Mouse (Mus musculus) megakaryocyte, embryonic 14.5 days (primary cell): ENCODE measurements around the gene Hspb6. TPM values are rescaled to one million over a fixed set of nuclear protein-coding genes. Genes with fewer than 3 reads are reported as not detected.

ENCODE experiments used
- H3K27me3 ChIP-seq: replicated peaks from 2 replicates; pipeline ENCODE3; 2012; ENCODE audit warnings: inconsistent platforms
- H3K36me3 ChIP-seq: replicated peaks from 2 replicates; pipeline ENCODE3; 2012; ENCODE audit warnings: low read length, inconsistent platforms, mixed read lengths
- H3K4me1 ChIP-seq: 2 replicates; pipeline ENCODE4 v1.6.1; 2012; ENCODE audit warnings: inconsistent platforms
- H3K4me3 ChIP-seq: replicated peaks from 2 replicates; pipeline ENCODE3; 2012; ENCODE audit warnings: moderate library complexity, mild to moderate bottlenecking, inconsistent platforms
- H3K9me3 ChIP-seq: 2 replicates; pipeline ENCODE4 v1.6.1; 2012; ENCODE audit warnings: inconsistent platforms
- FLI1 ChIP-seq: IDR thresholded peaks from 2 replicates; pipeline ENCODE4 v1.6.1; 2012; ENCODE audit warnings: low read length, inconsistent platforms, mixed read lengths
- GATA1 ChIP-seq: IDR thresholded peaks from 3 replicates; pipeline ENCODE4 v1.6.1; 2012; ENCODE audit warnings: mixed read lengths, low read length, inconsistent platforms, borderline replicate concordance
- polyA plus RNA-seq: library from polyadenylated mRNA; stranded (reverse); fragments of >175 nt; gene quantifications from 2 replicates; pipeline ENCODE4 v1.2.3, GENCODE M21; 2012; ENCODE audit warnings: low replicate concordance; ENCODE audit not compliant: insufficient read depth

Hspb6 gene
- polyA plus RNA-seq, 1 experiment: 6.0 TPM

DNA sequence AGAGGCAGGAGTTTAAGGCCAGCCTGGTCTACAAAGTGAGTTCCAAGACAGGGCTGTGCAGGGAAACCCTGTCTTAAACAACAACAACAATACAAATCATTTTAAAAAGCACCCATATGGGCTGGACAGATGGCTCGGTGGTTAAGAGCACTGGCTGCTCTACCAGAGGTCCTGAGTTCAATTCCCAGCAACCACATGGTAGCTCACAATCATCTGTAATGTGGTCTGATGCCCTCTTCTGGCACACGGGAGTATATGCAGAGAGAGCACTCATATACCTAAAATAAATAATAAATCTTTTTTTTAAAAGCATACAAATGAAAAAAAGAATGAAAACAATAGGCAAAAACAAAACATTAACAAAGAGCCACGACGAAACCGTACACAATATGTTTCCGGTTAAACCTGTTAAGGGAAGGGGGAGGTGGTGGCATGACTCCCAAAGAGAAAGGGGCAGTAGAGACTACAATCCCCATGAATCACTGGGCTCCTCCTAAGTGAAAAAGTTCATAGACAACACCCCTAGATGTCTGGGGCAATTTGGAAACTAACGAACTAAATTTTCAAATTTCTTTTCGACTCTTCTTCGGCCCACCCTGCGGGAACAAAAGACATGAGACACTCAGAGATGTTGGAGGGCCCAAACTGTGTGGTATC is 405 bp upstream of the Hspb6 start:
- TF ChIP-seq GATA1 (no peak), FLI1 (no peak)
- peaks cover 60% of the 10 kb centered on the region for H3K36me3 ChIP-seq
- no peaks in the 10 kb centered on the region for H3K27me3 ChIP-seq
- peak overlapping the region; percentile 94 for H3K4me3 ChIP-seq
- peaks cover 43% of the 10 kb centered on the region for H3K4me1 ChIP-seq
- no peaks in the 10 kb centered on the region for H3K9me3 ChIP-seq

DNA sequence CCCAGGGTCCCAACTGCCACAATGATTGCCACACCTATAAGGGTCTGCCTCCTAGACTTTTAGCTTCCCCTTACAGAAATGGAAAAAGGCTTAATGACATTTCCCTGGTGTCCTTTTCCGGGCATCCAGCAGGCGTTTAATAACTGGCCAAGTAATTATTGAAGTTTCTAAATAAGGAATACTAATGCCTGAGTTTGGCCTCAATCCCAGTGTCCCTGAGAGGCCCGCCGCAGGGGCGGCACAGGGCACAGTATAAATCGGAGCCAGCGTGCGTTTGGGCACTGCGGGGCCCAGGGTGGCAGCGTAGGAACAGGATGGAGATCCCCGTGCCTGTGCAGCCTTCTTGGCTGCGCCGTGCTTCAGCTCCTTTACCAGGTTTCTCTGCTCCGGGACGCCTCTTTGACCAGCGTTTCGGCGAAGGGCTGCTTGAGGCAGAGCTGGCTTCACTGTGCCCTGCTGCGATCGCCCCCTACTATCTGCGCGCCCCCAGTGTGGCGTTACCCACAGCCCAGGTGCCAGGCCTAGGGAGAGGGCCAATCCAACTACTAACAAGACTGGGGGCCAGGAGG is 1.1 kb downstream of the Hspb6 start:
- Histone ChIP-seq H3K36me3 (peaks cover 64% of the 10 kb centered on the region), H3K4me1 (peaks cover 58% of the 10 kb centered on the region), H3K27me3 (no peaks in the 10 kb centered on the region), H3K4me3 (peak overlapping the region; percentile 94), H3K9me3 (no peaks in the 10 kb centered on the region)
- no peak for TF ChIP-seq GATA1
- TF ChIP-seq FLI1: no peak

DNA sequence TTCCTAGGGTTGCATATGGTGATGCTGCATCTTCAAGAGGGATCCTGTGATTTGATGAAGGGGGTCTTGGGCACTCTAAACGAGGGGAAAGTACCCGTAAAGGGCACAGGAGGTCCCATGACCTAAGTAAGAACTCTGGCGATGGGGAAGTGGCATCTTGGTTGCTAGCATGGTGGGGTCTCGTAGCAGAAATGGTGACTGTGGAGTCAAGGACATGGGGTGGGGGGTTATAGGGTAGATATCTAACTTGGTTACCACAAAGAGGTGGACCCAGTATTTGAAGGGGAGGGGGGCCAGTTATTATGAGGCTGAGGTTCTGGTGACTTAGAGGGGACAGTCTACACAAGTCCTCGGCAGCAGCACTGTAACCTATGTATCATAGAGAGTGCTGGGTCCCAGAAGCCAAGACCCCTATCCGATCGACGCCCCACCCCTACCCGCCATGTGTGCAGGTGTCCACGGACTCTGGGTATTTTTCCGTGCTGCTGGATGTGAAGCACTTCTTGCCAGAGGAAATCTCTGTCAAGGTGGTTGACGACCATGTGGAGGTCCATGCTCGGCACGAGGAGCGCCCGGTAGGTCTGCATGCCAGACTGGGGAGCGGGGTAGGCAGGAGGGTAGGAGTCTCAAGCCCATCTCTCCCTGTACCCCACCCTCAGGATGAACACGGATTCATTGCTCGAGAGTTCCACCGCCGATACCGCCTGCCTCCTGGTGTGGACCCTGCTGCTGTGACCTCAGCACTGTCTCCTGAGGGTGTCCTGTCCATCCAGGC is 2.0 kb downstream of the Hspb6 start:
- no peaks in the 10 kb centered on the region for H3K27me3 ChIP-seq
- peak overlapping the region; percentile 94 for H3K4me3 ChIP-seq
- H3K9me3 ChIP-seq: no peaks in the 10 kb centered on the region
- H3K4me1 ChIP-seq: peaks cover 67% of the 10 kb centered on the region
- H3K36me3 ChIP-seq: peaks cover 57% of the 10 kb centered on the region
- TF ChIP-seq FLI1: no peak
- TF ChIP-seq GATA1: no peak

DNA sequence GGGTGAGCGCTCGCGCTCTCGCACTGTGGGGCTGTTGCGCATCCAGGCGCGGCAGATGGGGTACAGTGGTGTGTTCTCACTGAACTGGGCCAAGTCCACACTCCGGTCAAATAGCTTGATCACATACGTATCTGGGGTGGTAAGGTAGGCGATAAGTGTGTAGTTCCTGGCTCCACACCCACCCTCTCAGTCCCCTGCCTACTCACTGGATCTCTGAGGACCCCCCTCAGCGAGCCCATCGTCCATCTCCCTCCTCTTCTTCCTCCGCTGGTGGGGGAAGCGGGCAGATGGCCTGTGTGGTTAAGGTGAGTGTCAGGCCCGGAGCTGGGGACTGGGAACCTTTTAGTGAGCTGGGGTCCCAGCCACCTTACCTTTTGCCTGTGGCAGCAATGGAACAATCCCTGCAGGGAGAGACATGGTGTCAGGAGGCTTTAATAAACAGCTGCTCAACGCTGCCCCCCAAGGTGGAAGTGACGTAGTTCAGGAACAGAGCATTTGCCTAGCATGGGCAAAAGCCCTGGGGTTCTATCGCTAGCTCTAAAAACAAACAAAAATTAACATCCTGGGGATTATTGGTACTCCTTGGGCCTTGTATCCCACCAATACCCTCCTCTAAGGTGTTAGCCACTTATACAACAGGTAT is 5.0 kb downstream of the Hspb6 start:
- peaks cover 59% of the 10 kb centered on the region for H3K36me3 ChIP-seq
- H3K4me3 ChIP-seq: no peak overlapping the region
- H3K4me1 ChIP-seq: peaks cover 75% of the 10 kb centered on the region

DNA sequence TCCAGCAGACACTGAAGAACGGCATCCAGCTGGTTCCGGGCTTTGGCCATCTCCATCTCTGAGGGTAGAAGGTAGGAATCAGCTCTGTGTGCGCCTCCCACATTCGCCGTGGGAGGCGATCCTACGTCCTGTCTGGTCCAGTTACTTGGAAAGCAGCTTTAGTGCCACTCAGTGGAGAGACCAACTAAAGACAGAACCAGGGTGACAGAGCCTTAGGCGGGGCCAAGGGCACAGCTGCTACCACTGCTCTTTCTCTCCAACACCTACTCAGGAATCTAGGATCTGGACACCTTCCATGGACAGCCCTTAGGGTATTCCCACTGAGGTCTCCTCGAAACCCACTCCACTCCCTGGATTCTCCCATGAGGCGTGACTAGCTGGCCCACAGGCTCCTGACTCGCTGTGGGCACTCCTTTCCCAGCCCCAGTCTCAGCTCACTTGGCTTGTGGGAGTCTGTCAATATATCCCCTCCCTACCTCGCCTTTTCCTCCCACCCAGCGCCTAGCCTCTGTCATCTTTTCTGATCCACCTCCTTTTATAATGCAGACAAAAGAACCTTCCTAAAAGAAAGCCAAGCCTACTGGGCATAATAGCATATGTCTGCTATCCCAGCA is 6.0 kb downstream of the Hspb6 start:
- Histone ChIP-seq H3K36me3 (peaks cover 59% of the 10 kb centered on the region), H3K4me3 (peak overlapping the region; percentile 96), H3K4me1 (peaks cover 70% of the 10 kb centered on the region), H3K9me3 (no peaks in the 10 kb centered on the region), H3K27me3 (no peaks in the 10 kb centered on the region)
- no peak for TF ChIP-seq FLI1

More for the DNA sequence above, 5.0 kb downstream of the Hspb6 start:
- no peaks in the 10 kb centered on the region for H3K9me3 ChIP-seq
- H3K27me3 ChIP-seq: no peaks in the 10 kb centered on the region
- TF ChIP-seq FLI1 (no peak), GATA1 (no peak)

DNA sequence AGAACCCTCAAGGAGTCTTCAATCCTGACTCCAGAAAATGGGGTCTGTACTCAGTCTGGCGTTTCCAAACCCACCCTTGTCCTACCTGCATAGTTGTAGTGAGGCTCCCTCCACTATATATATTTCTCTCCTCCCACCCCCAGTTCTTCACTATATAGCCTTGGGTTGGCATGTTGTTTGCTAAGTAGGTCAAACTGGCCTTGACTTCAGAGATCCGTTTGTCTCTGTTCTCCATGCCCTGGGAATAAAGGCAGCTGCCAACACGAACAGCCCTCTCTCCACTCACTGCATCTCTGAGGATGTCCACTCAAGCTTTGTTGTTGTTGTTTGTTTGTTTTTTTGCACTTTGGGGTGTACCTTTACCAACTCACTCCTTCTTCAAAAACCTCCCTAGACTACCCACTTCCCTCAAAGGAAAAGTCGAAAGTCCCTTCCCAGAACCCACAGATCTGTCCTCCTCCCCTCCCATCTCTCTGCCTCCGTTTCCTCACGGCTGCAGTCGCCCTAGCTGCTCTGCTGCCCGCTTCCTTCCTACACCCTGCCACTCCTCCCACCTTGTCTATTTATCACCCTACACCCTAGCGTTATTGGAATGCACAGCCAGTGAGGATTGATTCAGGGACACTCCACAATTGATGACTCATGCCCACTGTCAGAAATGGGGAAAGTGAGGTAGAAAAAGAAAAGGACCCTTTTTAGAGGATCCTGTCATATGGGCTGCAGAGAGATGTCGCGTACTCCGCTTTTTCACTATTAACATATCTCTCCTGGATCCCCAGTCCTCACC is 6.9 kb downstream of the Hspb6 start:
- Histone ChIP-seq H3K9me3 (no peaks in the 10 kb centered on the region), H3K27me3 (no peaks in the 10 kb centered on the region), H3K4me3 (peak overlapping the region; percentile 96), H3K4me1 (peaks cover 66% of the 10 kb centered on the region), H3K36me3 (peaks cover 56% of the 10 kb centered on the region)
- TF ChIP-seq FLI1 (no peak), GATA1 (no peak)

DNA sequence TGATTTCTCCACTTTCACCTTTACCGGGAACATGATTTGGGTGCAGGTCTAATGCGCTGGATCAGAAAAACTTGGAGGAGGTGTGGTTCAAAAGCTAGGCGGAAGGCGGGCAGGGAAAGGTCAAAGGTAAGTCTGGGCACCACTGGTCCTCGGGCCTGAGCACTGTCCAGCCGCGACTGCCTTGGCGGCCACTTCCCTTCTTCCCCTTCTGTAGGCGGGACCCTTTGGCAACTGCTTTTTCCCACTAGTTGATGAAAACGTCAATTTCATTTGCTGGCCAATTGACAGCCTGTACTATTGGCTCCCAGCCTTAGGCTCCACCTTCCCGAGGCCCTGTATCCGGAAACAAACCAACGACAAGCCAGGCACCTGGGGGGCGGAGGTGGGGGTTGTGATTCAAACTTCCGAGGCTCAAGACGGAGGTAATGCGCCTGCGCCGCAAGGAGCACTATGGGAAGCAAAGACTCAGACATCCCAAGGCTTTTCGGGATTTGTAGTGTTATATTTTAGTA is 7.5 kb downstream of the Hspb6 start, which contains the start of gene Lin37:
Lin37 (minus strand) TSS at position 396 of the 512 bp plus-strand sequence.
- Histone ChIP-seq H3K36me3 (peaks cover 56% of the 10 kb centered on the region), H3K4me1 (peaks cover 66% of the 10 kb centered on the region), H3K4me3 (peak within 1 kb of the TSS; percentile 96), H3K9me3 (no peaks in the 10 kb centered on the region), H3K27me3 (no peaks in the 10 kb centered on the region)
- TF ChIP-seq GATA1 (no peak), FLI1 (no peak)

DNA sequence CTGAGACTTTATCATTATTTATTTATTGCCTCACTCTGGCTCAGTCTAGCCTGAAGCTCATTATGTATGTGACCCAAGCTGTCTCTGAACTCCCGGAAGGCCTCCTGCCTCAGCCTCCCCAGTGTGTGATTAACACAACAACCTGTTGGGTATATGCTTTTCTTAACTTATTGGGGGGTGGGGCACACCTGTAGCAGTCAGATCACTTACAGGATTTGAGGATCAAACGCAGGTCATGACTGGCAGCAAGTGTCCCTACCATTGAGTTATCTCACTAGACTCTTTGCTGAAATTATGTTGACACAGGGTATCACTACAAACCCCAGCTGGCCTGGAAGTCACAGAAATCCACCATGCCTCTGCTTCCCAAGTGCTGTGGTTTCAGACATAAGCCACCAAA is 8.3 kb downstream of the Hspb6 start:
- Histone ChIP-seq H3K9me3 (no peaks in the 10 kb centered on the region), H3K27me3 (no peaks in the 10 kb centered on the region), H3K4me3 (peak overlapping the region; percentile 96), H3K4me1 (peaks cover 74% of the 10 kb centered on the region), H3K36me3 (peaks cover 56% of the 10 kb centered on the region)
- TF ChIP-seq FLI1: no peak
- TF ChIP-seq GATA1: no peak

DNA sequence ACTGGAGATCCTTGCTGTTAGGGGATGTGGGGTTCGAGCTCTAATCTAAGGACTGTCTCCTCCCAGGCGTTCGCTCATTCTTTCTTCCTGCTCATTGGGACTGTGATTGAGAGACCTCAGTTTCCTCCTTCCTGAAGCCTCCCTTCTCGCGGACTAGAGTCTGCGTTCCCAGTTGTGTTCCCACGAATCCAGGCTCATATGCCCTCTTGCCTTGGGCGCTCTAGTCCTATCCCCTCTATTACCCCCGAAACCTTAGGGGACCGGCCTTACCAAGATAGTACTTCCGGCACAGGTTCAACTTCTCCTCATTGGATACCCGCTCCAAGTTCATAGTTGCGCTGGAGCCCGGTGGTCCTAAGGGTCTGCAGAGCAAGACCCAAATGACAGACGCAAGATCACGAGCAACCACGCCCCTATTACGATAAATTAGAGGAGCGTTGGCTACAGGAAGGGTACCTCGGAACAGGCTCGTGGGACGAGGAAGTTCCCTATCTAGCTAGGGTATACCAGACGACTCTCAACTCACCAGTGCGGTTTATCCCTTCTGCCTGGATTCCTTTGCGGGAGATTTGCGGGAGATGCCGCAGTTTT is 10.6 kb downstream of the Hspb6 start:
- H3K4me1 ChIP-seq: peaks cover 70% of the 10 kb centered on the region
- H3K36me3 ChIP-seq: peaks cover 56% of the 10 kb centered on the region
- no peak for TF ChIP-seq GATA1
- TF ChIP-seq FLI1: no peak
- H3K9me3 ChIP-seq: no peaks in the 10 kb centered on the region
- peak overlapping the region; percentile 99 for H3K4me3 ChIP-seq
- H3K27me3 ChIP-seq: no peaks in the 10 kb centered on the region
